Mouse (Mus musculus): ENCODE measurements around the gene Magea5.
"Not testable (repeated sequence)": the region's sequence is repeated elsewhere in the genome, so short reads cannot be mapped to it uniquely, and the experiment has no call there.

Gene Magea5

DNA sequence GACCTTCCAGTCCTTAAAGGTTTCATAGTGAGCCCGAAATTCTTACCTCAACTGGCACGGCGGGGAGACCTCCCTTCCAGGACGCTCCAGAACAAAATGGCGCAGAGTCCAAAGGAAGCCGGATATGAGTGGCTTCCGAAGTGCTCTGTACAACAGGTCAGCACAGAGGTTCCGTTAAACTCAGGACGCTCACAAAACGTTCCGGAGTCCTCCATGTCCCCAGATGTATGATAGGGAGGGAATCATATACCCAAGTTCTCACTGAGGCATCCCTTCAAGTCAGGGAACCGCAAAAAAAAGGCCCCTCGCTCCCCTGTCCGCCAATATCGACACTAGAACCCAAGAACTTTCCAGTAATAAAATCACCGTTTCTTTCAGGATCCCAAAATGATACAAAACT, at the start of gene Magea5:
TSS of gene Magea5 (minus strand) at position 101 of the 400 bp plus-strand sequence.
- not testable (repeated sequence) for DNase-seq (ENCODE audit: low read depth, low spot score)

DNA sequence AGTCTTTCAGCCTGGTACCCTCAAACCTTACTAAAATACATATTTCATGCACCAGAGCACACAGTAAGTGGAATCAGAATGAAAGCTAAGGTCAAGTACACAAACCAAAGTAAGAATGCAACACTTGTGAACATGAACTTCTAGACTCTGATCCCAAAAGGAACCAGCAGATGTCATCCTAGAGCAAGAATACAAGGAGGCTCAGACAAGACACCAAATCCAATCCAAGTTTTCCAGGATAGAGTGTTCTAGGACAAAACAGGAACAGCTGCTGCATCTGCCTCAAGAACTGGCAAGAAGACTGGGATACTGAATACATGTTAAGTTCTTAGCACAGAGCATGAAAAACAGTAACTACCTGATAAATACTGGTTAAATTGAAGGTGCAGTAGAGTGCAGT, 35.1 kb upstream of the Magea5 start:
- DNase-seq (ENCODE audit: low read depth, low spot score): peak; percentile 8

DNA sequence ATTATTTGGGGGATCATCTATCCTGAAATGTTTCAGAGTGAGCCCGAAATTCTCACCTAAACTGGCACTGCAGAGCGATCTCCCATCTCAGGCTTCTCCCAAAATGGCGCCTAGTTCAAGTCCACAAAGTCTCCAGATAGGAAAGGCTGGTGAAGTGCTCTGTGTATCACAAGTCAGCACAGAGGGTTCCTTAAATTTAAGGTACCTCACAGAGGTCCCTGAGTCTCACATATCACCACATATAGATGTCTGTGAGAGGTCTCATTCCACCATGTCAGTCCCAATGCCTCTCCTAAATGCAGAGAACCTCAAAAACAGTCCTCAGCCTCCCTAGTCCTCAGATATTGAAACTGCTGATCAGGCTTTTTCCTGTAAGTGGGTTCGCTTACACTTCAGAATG, 30.6 kb upstream of the Magea5 start, which contains the start of gene Magea2:
TSS of gene Magea2 (minus strand) at position 101 of the 400 bp plus-strand sequence.
- DNase-seq (ENCODE audit: low read depth, low spot score): not testable (repeated sequence)

DNA sequence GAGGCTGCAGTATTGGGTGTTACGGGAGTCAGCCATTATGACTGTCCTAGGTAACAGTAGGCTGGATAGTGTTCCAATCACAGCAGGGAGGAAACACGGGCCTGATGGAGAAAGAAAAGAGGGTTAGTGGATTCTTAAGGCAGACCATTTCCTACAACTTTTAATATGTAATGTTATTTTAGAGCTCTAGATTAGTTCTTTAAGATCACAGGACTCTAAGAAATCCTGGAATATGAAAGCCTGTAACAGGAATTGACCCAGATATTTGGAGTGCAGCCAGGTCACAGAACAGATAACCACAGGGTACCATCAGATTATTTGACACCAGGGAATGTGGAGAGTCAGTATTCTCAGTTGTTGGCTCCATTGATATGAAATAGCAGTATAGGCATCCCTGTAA, 26.7 kb upstream of the Magea5 start, which contains the start of gene Magea1:
TSS of gene Magea1 (minus strand) at position 101 of the 400 bp plus-strand sequence.
- DNase-seq (ENCODE audit: low read depth, low spot score): not testable (repeated sequence)

Data from R1 (cell line).